Mouse (Mus musculus) adrenal gland, adult 18-20 months (tissue): Measurements from ENCODE around the gene Ndufa13. TPM values are rescaled to one million over a fixed set of nuclear protein-coding genes. Genes with fewer than 3 reads are reported as not detected.

ENCODE experiments used
- DNase-seq, 2 experiments: peaks; one replicate each; pipeline ENCODE4 v3.0.0; 2021 to 2022; ENCODE audit warnings: low spot score in 2 of 2
- total RNA-seq, 2 experiments: library from RNA; stranded (reverse); gene quantifications; 1 replicate in 1 of 2; 2 replicates in 1 of 2; pipeline ENCODE4 v1.2.3; 2021

Ndufa13 gene
- total RNA-seq, 2 experiments from 2014 or later, result 176 to 210 TPM

GRCm38 (mm10) chr8:69847167-69848065 lies 54.9 kb downstream of the Ndufa13 start:
- DNase-seq, result no peak

Other genes starting within 250 kb of the Ndufa13 start
- 1 to 10 TPM; 2.7 to 3.0 TPM for gene Zfp964, start 248.1 kb downstream of the Ndufa13 start, total RNA-seq
- gene Zfp869, start 191.8 kb downstream of the Ndufa13 start, total RNA-seq, result 10 to 100 TPM; 20.9 to 26.4 TPM
- 1 to 10 TPM; 3.5 to 4.6 TPM for gene Zfp963, start 152.6 kb downstream of the Ndufa13 start, total RNA-seq
- under 1 TPM in 1 of 2 experiments, not detected in 1; 0.64 TPM for gene Gm20422, start 127.7 kb downstream of the Ndufa13 start, total RNA-seq
- gene Atp13a1, start 111.4 kb downstream of the Ndufa13 start, total RNA-seq, result 10 to 100 TPM; 34.0 to 42.8 TPM
- gene Zfp866, start 111.4 kb downstream of the Ndufa13 start, total RNA-seq, result 10 to 100 TPM; 20.1 to 24.1 TPM
- gene Gmip, start 93.9 kb downstream of the Ndufa13 start, total RNA-seq, result 10 to 100 TPM in 1 of 2 experiments, 1 to 10 TPM in 1; 8.3 to 10.6 TPM
- 1 to 10 TPM; 1.8 to 2.0 TPM for gene Lpar2, start 80.1 kb downstream of the Ndufa13 start, total RNA-seq
- gene Pbx4, start 70.1 kb downstream of the Ndufa13 start, total RNA-seq, result 1 to 10 TPM; 1.2 to 1.3 TPM
- gene Cilp2, start 14.9 kb downstream of the Ndufa13 start, total RNA-seq, result under 1 TPM; 0.06 to 0.10 TPM
- gene Tssk6, start 374 bp downstream of the Ndufa13 start, total RNA-seq, result under 1 TPM; 0.51 to 0.60 TPM
- 1 to 10 TPM; 2.2 to 3.1 TPM for gene Yjefn3, start 154 bp upstream of the Ndufa13 start, total RNA-seq
- gene Gatad2a, start 93.8 kb upstream of the Ndufa13 start, total RNA-seq, result 100 to 1,000 TPM; 102 to 111 TPM
- gene Mau2, start 140.2 kb upstream of the Ndufa13 start, total RNA-seq, result 10 to 100 TPM; 48.8 to 55.7 TPM
- gene Sugp1, start 140.3 kb upstream of the Ndufa13 start, total RNA-seq, result 10 to 100 TPM; 25.8 to 27.9 TPM
- 1 to 10 TPM in 1 of 2 experiments, under 1 TPM in 1; 0.83 to 1.1 TPM for gene Tm6sf2, start 170.4 kb upstream of the Ndufa13 start, total RNA-seq
- 1 to 10 TPM in 1 of 2 experiments, under 1 TPM in 1; 0.83 to 3.0 TPM for gene Hapln4, start 180.9 kb upstream of the Ndufa13 start, total RNA-seq
- 1 to 10 TPM in 1 of 2 experiments, under 1 TPM in 1; 0.13 to 2.6 TPM for gene Ncan, start 218.3 kb upstream of the Ndufa13 start, total RNA-seq
- 10 to 100 TPM; 19.0 to 24.0 TPM for gene Nr2c2ap, start 228.8 kb upstream of the Ndufa13 start, total RNA-seq
- gene Rfxank, start 236.6 kb upstream of the Ndufa13 start, total RNA-seq, result 10 to 100 TPM; 13.0 to 17.4 TPM
- gene Borcs8, start 236.9 kb upstream of the Ndufa13 start, total RNA-seq, result 10 to 100 TPM; 54.8 to 59.2 TPM
- under 1 TPM; 0.48 to 0.99 TPM for gene Mef2b, start 237.2 kb upstream of the Ndufa13 start, total RNA-seq